Mouse (Mus musculus): ENCODE measurements around the gene Lrrc63. TPM values are rescaled to one million over a fixed set of nuclear protein-coding genes. Genes with fewer than 3 reads are reported as not detected.
"Not testable (repeated sequence)": the region's sequence is repeated elsewhere in the genome, so short reads cannot be mapped to it uniquely, and the experiment has no call there.

The Lrrc63 gene
- total RNA-seq, 2 experiments from 2014 or later, result not detected

GRCm38 (mm10) chr14:75147706-75148105, 17.0 kb upstream of the Lrrc63 start:
- intact Hi-C loops (cut with DNase I; ENCODE audit: low total_unique reads); DNase-seq: not testable (repeated sequence)

DNA sequence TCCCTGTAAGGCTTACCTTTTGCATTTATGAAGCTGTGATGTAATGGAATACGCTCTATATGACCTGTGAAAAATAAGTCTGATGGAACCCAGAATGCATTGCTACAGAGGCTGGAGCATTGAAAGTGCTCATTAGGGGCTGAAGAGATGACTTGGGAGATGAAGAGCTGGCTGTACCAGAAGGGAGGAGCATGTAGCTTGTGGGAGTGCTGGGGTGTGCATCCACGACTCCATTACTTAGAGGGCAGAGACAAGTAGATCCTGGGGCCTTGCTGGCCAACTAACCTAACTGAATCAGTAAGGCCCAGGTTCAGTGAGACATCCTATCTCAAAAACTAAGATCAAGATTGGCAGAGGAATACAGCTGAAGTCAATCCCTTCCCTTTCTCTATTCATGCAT, 8.5 kb upstream of the Lrrc63 start:
- intact Hi-C loops (cut with DNase I; ENCODE audit: low total_unique reads), result no loop called here
- DNase-seq, result no peak

DNA sequence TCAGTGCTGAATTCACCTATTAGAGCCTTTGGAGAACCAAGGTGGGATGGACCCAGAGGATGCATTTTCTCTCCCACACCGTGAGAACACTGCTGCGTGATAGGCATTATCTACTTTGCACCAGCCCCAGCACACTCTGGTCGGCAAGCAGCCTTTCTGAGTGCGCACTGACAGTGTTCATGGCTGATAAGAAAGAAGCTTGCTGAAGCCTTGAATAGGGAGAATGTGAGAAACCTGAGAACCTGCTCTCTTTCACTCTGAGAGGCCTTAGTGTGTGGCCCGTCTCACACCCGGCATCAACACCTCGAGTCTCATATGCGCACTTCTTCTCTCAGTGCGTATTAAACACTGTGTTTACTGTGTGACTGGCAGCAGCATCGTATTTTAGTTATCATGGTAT, 7.8 kb upstream of the Lrrc63 start:
- DNase-seq, result no peak
- intact Hi-C loops (cut with DNase I; ENCODE audit: low total_unique reads), result no loop called here

GRCm38 (mm10) chr14:75136119-75136966, 5.7 kb upstream of the Lrrc63 start:
- intact Hi-C loops (cut with DNase I; ENCODE audit: low total_unique reads), result no loop called here
- no peak for DNase-seq

DNA sequence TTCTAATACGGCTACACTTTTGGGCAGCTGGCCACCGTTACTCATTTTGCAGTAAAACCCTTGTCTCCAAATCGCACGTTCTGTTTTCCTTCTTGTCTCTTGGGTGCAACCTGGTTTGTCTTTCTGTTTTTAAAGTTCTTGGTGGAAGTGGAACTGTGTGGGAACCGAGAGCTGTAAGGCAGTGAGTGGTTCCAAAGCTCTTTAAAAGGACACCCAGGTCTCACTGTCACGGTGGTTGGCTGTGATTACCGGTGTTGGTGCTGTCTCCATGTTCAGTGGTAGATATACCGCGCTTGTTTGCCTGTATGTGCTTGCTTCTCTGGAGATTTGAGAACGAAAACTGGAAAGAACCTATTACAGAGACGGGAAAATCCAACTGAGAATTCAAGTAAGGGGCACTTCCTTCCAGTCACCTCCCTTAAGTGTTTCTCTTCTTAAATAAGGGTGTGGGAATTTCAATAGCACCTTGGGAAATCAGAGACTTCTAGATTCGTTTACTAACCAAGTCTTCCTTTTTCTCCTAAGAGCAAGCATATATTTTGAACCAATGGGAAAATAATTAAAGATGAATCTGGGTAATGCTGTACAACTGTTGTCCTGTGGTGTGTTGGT, 749 bp upstream of the Lrrc63 start:
- intact Hi-C loops (cut with DNase I; ENCODE audit: low total_unique reads), result no loop called here
- DNase-seq, result no peak

GRCm38 (mm10) chr14:75121658-75122057, 9.0 kb downstream of the Lrrc63 start:
- intact Hi-C loops (cut with DNase I; ENCODE audit: low total_unique reads), result no loop called here
- no peak for DNase-seq

GRCm38 (mm10) chr14:75102956-75103355, 27.7 kb downstream of the Lrrc63 start:
- DNase-seq, result no peak
- intact Hi-C loops (cut with DNase I; ENCODE audit: low total_unique reads), result no loop called here

DNA sequence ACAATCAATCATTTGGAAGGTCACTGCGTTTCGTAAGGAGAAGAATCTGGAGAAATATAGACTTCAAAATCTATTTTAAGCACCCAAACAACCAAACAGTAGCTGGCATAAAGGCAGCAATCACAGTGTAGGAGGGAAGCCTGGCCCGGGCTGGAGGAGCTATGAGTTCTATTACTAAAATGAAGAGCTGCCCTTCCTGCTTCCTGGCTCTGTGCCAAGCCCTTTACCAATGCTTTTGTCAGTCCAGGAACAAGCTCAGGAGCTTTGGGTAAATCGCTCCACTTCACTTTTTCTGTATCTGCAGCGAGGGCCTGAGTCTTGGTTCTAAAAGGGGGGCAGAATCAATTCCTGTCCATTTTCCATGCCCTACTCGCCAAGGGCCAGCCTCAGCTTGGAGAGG, 52.7 kb downstream of the Lrrc63 start:
- intact Hi-C loops (cut with DNase I; ENCODE audit: low total_unique reads), result no loop called here
- DNase-seq, result no peak

- no peak for DNase-seq
- intact Hi-C loops (cut with DNase I; ENCODE audit: low total_unique reads), result no loop called here
Observed at GRCm38 (mm10) chr14:75075299-75076180, 55.1 kb downstream of the Lrrc63 start.

DNA sequence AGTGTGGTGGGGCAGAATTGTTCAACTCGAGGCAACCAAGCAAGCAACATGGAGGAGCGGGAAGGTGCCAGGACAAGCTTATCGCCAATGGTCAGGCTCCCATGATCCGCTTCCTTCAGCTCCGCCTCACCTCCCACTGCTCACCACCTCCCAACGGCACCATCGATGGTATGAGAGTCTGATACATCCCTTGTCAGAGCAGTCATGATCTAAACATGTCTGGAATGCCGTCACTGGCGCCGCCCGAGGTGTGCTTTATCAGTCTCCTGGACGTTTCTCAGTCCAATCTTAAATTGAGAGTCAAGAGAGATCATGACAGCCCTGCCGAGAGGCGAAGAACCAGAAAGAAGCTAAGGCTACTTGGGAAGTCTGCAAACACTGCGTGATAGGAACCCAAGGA, 59.6 kb downstream of the Lrrc63 start:
- intact Hi-C loops (cut with DNase I; ENCODE audit: low total_unique reads), result no loop called here
- no peak for DNase-seq

DNA sequence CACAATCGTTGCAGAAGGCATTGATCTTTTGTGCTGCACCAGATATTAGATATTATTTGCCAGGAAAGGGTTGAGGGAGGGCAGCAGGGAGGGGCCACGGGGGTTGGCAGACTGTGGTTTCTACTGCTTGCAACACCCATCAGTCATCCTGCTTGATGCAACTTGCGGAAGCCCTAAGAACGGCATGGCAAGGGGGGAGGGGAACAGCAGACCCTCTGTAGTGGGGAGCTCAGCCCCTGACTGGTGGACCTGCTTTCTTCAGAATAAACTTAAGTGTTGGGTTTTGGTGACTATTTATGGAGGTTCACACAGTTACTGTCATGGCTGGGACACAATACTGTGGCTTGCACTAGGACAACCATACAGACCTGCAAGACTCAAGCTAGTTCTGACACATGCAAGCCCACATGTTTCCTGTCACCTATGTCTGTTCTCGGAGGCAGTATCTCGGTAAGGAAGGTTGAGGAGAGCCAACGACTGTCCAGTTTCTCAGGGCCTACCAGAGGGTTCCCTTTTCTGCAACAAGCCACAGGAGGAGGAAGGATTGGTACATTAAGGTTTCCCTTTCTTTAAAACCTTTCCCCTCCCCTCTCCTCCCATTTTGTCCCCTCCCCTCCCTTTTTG, 61.2 kb downstream of the Lrrc63 start:
- intact Hi-C loops (cut with DNase I; ENCODE audit: low total_unique reads), result no loop called here
- no peak for DNase-seq

DNA sequence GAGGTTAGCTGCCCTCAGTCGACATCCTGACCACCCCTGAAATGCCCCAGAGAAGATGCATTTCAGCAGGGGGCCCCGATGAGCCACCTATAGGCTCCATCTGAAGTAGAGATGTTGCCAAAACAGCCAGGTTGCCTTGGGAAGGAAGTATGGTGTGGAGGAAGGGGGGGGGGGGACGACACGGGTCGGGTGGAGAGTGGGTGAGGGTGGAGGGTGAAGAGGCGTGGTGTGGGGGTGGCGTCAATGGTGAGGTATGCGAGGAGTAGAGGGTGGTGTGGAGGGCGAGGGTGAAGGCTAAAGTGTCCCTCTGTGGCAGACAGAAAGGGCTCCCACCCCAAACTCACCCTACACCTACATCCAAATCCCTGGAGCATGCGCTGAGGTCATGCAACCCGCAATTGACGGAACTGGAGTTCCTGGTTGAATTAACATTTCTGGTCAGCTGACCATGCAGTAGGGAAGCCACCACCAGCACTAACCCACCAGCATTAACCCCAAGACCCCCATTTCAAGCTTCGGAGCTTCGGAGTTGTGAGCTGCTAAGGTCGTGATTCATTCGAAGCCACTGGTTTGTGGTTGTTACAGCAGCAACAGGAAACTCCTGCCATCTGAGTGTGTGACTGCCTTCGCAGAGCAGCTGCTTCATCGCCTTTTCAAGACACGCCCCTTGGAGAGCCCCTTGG, 62.1 kb downstream of the Lrrc63 start:
- intact Hi-C loops (cut with DNase I; ENCODE audit: low total_unique reads), result no loop called here
- DNase-seq, result no peak

DNA sequence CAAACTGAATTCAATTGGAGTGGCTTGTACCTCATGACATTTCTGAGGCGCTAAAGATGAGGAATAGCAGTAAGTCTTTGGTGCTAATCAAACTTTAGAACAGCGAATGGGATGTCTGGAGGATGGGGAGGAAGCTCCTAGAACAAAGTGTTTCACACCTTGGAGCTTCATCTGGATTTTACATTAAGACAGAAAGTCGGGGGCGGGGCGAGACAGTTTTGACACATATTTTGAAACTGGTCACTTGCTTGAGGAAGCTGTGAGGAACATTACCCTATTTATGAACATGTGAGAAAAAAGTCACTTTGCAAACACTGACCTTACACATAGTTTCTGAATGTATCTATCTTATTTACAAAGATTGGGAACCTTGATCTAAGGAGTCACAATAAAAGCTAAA, 65.5 kb downstream of the Lrrc63 start:
- intact Hi-C loops (cut with DNase I; ENCODE audit: low total_unique reads), result no loop called here

DNA sequence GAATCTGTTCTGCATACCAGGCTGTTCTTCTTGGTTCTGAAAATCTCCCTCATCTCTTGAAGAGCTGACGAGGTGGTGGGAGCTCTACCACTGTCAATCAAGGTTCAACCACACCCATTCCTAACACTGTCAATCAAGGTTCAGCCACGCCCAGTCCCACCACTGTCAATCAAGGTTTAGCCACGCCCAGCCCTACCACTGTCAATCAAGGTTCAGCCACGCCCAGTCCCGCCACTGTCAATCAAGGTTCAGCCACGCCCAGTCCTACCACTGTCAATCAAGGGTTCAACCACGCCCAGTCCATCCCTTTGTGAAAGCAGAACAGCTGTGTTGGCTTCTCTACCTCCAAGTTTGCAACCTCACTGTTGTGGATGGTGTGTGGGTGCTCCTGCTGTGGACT, 66.2 kb downstream of the Lrrc63 start:
- no peak for DNase-seq
- intact Hi-C loops (cut with DNase I; ENCODE audit: low total_unique reads), result no loop called here

More for the DNA sequence above, 65.5 kb downstream of the Lrrc63 start:
- DNase-seq, result no peak

DNA sequence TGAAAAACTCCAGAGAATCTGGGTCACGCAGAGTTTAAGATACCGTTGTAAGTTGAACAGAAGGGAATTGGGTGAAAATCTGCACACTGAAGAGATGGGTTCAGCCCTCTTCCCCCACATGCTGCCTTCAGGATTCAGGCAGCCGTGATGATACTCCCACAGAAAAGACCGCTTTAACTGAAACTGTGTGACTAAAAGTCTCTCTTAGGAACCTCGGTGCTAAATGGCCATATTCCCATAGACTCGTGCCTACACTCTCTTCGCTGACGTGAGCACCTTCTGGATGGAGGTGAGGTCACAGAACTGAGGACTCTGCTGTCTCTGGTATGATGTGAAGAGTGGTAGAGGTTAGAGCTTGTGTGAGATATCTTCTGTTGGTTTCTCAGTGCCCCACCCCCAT, 66.7 kb downstream of the Lrrc63 start:
- no peak for DNase-seq
- intact Hi-C loops (cut with DNase I; ENCODE audit: low total_unique reads), result no loop called here

DNA sequence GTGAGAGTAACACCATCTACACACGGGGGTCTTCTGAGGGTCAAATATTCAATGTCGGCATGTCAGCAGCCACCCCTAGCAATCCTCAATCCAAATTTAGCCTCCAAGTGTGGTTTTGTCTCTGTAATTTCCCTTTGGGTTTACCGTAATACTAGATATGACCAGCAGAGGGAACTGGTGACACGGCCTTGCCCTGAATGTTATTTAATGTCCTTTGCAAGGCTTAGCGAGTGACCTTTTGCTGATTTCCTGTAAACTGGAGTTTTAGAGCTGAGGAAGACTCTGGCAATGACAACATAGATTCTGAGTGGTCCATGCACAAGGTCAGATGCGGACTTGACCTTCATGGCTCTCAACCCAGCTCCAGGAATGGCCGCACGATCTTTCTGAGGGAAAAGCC, 70.1 kb downstream of the Lrrc63 start:
- intact Hi-C loops (cut with DNase I; ENCODE audit: low total_unique reads), result no loop called here
- no peak for DNase-seq

- no peak for DNase-seq
- intact Hi-C loops (cut with DNase I; ENCODE audit: low total_unique reads), result no loop called here
Observed at GRCm38 (mm10) chr14:75056861-75057431, 73.7 kb downstream of the Lrrc63 start.

- DNase-seq, result no peak
- intact Hi-C loops (cut with DNase I; ENCODE audit: low total_unique reads), result no loop called here
Observed at GRCm38 (mm10) chr14:75054455-75055343, 76.0 kb downstream of the Lrrc63 start.
